Mouse (Mus musculus) liver, adult 2 months (tissue): ENCODE data around the gene Vamp5.

Experiments used
- CTCF ChIP-seq: fragments of 200-500 bp; IDR thresholded peaks from 2 replicates; pipeline ENCODE4 v1.5.1; 2011; ENCODE audit warnings: low read depth, low read length, control low read depth
- POLR2A ChIP-seq: fragments of 200-500 bp; IDR thresholded peaks from 2 replicates; pipeline ENCODE4 v1.6.1; 2011; ENCODE audit warnings: low read length, control low read depth; ENCODE audit not compliant: insufficient read depth; ENCODE audit errors: extremely low read depth

DNA sequence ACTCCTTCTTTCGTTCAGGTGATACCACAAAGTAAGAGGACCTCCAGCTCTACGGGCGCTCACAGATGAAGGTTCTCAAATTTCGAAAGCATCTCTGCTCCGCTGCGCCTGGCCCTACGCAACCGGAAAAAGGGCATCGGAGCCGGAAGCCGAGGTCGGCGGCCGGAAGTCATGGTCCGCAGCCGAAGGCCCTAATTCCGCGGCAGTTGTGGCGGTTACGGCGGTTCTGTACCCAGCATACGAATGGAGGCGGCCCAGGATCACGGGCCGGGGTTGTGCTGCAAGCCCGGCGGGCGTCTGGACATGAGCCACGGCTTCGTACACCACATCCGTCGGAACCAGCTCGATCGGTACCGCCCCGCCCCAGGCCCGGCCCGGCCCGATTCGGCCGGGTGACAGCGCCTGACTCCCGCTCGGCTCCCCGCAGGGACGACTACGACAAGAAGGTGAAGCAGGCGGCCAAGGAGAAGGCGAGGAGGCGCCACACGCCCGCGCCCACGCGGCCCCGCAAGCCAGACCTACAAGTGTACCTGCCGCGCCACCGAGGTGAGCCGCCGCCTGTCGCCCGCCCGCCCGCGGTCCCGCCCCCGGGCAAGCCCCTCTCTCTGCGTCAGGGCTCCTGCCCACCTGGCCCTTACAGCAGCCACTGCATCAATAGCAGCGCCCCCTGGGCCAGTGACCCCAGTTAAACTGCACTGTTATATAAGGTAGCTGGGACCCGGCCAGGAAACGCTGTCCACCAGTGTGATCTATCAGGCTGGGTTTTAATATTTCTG is 32.9 kb downstream of the Vamp5 start, which contains the start of gene 0610030E20Rik:
- TF ChIP-seq CTCF (no peak), POLR2A (peak; percentile 62; the same call in 1 of the 2 replicates)
